Mouse (Mus musculus): ENCODE measurements around the gene Unc79. TPM values are rescaled to one million over a fixed set of nuclear protein-coding genes. Genes with fewer than 3 reads are reported as not detected.

Gene Unc79
- polyA plus RNA-seq (2017; shearing (Covaris generic)), result not detected

DNA sequence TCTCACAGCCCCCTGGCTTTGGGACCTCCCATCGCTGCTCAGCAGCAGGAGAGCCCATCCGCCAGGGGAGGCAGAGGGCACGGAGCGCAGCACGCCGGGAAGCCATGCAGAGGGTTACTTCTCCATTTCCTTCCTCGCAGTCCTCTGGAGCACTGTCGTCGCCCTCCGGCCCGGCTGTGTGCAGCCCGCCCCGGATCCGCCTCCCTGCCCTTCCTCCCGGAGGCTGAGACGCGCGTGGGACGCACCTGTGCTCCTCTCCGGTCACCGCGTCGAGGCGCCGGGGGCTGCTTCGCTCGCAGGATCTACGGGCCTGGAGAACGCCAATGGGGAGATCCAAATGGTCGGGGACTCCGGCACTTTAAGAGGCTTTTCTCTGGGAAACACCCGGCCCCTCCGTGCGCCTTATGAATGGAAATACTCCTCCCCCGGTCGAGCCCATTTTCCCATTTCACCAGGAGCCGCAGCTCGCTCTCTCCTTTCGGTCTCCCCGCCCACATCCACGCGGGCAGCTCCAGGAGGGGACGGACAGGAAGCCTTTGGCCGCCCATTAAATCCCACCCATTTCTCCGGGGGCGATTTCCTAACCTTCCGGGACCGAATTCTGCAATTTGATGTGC, at the start of gene Unc79:
Gene Unc79, plus strand, starts transcription at position 82 of the 617 bp plus-strand sequence.

DNA sequence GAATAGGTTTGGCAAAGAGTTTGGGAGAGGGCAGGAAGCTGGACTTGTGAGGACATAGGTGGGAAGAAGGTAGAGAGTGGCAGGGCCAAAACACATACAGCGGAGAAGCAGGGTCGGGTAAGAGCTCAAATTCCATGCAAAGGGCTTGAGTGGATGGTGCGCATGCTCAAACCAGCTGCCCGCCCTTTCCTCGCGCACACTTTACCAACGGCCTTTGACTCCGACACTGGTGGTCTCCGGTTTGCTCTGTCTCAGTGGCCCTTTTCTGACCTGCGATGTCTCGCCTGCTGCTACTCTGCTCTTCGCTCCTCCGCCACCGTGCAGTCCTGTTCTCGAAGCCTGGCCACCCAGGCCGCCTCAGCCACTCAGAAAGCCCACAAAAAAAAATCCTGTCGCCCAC, 49.6 kb upstream of the Unc79 start, which contains the start of gene Cox8c:
Gene Cox8c, plus strand, starts transcription at position 226 of the 400 bp plus-strand sequence.

Other genes with a start within 250 kb of the Unc79 start
- gene Itpk1, start 243.9 kb upstream of the Unc79 start, polyA plus RNA-seq (2017; shearing (Covaris generic)), result 42.5 TPM
- 7.3 TPM for gene Moap1, start 205.2 kb upstream of the Unc79 start, polyA plus RNA-seq (2017; shearing (Covaris generic))
- gene Tmem251, start 205.1 kb upstream of the Unc79 start, polyA plus RNA-seq (2017; shearing (Covaris generic)), result 20.1 TPM
- gene Gm28051, start 191.1 kb upstream of the Unc79 start, polyA plus RNA-seq (2017; shearing (Covaris generic)), result not detected
- 22.6 TPM for gene Gon7, start 191.1 kb upstream of the Unc79 start, polyA plus RNA-seq (2017; shearing (Covaris generic))
- gene Ubr7, start 190.9 kb upstream of the Unc79 start, polyA plus RNA-seq (2017; shearing (Covaris generic)), result 28.1 TPM
- gene Gm20604, start 190.2 kb upstream of the Unc79 start, polyA plus RNA-seq (2017; shearing (Covaris generic)), result 6.1 TPM
- gene Btbd7, start 70.4 kb upstream of the Unc79 start, polyA plus RNA-seq (2017; shearing (Covaris generic)), result 39.6 TPM
- gene Cox8c, start 49.5 kb upstream of the Unc79 start, polyA plus RNA-seq (2017; shearing (Covaris generic)), result not detected